Mouse (Mus musculus): ENCODE data around the gene Sf3a2. TPM values are rescaled to one million over a fixed set of nuclear protein-coding genes. Genes with fewer than 3 reads are reported as not detected.
A peak's percentile ranks its signal among the peaks of the same experiment; 100 is the strongest.

Gene Sf3a2
- polyA plus RNA-seq, 1 experiment from 2014 or later = 44.7 TPM

DNA sequence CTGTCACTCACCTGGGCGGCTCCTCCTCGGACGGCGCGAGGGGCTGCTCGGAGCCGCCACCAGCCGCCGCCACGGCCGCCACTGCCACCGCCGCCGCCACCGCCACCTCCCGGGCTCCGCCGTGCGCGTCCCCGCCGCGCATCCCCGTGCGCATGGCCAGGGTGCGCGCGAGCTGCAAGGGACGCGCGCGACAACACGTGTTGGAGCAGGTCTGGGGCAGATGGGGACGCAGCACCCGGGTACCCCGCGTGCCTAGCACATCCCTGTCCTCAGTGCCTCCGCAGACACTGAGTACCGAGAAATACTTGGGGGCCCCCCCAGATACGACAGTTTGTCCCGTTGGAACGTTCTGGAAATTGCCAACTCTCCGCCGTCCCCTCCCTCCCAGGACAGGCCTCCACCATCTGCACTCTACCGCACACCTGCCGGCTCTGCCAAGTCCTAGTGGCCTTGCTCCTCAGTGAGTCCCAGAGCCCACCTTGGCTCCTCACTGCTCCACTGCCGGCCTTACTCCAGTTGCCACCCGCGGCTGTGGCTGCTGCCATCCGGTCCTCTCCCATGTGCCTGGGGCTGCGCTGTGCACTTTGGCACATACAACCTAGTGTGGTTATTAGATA is 46.0 kb downstream of the Sf3a2 start, which contains the start of gene Lingo3:
Gene Lingo3 (minus strand): TSS at position 109 of the 617 bp plus-strand sequence.
- no peaks in the 10 kb centered on the region for H3K36me3 ChIP-seq (ENCODE audit: control insufficient read depth, insufficient read depth, low read length)
- H3K27me3 ChIP-seq (replicated peaks; ENCODE audit: control insufficient read depth, insufficient read depth, low read length) = peaks cover 15% of the 10 kb centered on the region
- ATAC-seq = peak; percentile 56

DNA sequence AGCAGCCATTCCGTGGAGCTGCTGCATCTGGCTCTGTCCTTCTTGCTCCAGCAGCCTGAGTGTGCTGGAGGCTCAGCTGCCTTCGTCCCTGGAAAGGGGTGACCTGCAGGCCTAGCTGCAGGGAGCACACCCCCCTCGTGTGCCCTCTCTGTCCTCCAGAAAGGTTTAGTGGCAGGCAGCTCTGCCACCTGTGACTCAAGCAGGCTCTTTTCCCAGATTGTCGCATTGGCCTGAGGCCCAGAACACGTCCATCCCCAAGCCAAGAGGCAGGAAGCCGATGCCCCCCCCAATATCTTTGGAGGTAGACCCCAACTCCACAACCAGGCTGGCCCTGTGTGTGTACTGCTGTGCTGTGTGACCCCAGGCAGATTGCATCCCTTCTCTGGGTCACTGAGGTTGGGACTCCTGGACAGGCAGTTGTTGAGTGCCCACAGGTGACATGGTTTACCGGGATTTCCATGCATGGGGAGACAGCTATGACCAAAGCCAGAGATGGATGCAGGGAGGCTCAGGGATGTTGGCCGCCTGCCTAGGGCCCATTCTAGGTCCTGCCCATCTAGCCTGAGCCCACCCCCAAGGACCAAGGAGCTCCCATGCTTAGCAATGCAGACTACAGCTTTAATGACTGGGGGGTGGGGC is 47.2 kb downstream of the Sf3a2 start:
- Histone ChIP-seq H3K27ac (ENCODE audit: low read depth, low read length) (no peak overlapping the region), H3K4me1 (ENCODE audit: control insufficient read depth, insufficient read depth, low read depth, low read length) (peaks cover 13% of the 10 kb centered on the region), H3K9me3 (ENCODE audit: control insufficient read depth, low read length) (no peaks in the 10 kb centered on the region), H3K4me2 (ENCODE audit: low read length) (no peak overlapping the region), H3K36me3 (ENCODE audit: control insufficient read depth, insufficient read depth, low read length) (no peaks in the 10 kb centered on the region), H3K9ac (ENCODE audit: low read depth, low read length) (no peak overlapping the region), H3K27me3 (replicated peaks; ENCODE audit: control insufficient read depth, insufficient read depth, low read length) (peaks cover 15% of the 10 kb centered on the region), H3K4me3 (ENCODE audit: low read length) (no peak overlapping the region)
- ATAC-seq = no peak
- 54% methylated on average over 8 of the region's 8 CpGs for WGBS

More for the DNA sequence above, 46.0 kb downstream of the Sf3a2 start, which contains the start of gene Lingo3:
- Histone ChIP-seq H3K9ac (ENCODE audit: low read depth, low read length) (peak within 1 kb of the TSS; percentile 74), H3K4me2 (ENCODE audit: low read length) (peak within 1 kb of the TSS; percentile 84), H3K9me3 (ENCODE audit: control insufficient read depth, low read length) (no peaks in the 10 kb centered on the region), H3K4me1 (ENCODE audit: control insufficient read depth, insufficient read depth, low read depth, low read length) (peaks cover 13% of the 10 kb centered on the region), H3K27ac (ENCODE audit: low read depth, low read length) (no peak within 1 kb of the TSS; the same call in 1 of the 2 replicates), H3K4me3 (ENCODE audit: low read length) (peak within 1 kb of the TSS; percentile 68)
- 4% methylated on average over 30 of the region's 51 CpGs for WGBS

DNA sequence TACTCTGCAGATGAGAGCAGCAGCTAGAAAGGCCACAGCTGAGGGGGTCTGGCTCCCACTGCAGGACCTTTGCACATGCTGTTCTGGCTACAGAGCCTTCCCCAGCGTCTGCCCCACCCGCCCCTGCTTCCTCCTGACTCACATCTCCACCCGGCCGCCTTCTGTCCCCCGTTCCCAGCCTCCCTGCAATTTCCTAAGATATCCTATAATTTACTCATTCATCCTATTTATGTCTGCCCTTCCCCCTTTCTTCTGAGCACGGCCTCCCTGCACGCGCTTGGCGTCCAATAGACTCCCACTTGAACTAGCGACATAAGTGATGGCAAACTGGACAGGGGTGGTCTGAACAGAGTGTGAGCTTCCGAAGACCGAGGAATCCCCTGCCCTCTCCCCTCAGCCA is 47.7 kb downstream of the Sf3a2 start:
- no peak for ATAC-seq
- no peaks in the 10 kb centered on the region for H3K9me3 ChIP-seq (ENCODE audit: control insufficient read depth, low read length)
- H3K9ac ChIP-seq (ENCODE audit: low read depth, low read length) = no peak overlapping the region
- H3K4me2 ChIP-seq (ENCODE audit: low read length) = no peak overlapping the region
- H3K27me3 ChIP-seq (replicated peaks; ENCODE audit: control insufficient read depth, insufficient read depth, low read length) = peaks cover 15% of the 10 kb centered on the region
- no peak overlapping the region for H3K27ac ChIP-seq (ENCODE audit: low read depth, low read length)
- no peak overlapping the region for H3K4me3 ChIP-seq (ENCODE audit: low read length)
- 86% methylated on average over 12 of the region's 12 CpGs for whole genome bisulfite sequencing
- H3K4me1 ChIP-seq (ENCODE audit: control insufficient read depth, insufficient read depth, low read depth, low read length) = peaks cover 13% of the 10 kb centered on the region
- H3K36me3 ChIP-seq (ENCODE audit: control insufficient read depth, insufficient read depth, low read length) = no peaks in the 10 kb centered on the region

DNA sequence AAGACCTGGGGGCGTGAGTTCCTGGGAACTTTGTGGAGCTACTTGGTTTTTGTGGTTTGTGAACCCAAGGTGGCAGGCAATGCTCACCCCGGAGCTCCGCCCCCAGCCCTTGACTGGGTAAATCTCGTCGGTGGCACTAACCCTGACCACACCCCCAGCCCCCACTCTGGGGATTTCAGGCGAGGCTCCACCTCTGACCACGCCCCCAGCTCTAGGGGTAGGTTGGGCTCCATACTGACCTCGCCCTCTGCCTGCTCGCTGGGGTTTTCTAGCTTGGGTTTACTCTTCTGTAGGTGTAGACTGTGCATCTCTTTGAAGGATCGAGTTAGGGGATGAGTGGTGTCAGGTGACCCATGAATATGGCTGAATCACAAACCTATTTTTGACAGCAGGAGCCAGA is 50.6 kb downstream of the Sf3a2 start:
- H3K27me3 ChIP-seq (replicated peaks; ENCODE audit: control insufficient read depth, insufficient read depth, low read length) = peaks cover 9% of the 10 kb centered on the region
- no peak overlapping the region for H3K27ac ChIP-seq (ENCODE audit: low read depth, low read length)
- no peak overlapping the region for H3K9ac ChIP-seq (ENCODE audit: low read depth, low read length)
- H3K36me3 ChIP-seq (ENCODE audit: control insufficient read depth, insufficient read depth, low read length) = peaks cover 21% of the 10 kb centered on the region
- no peak overlapping the region for H3K4me2 ChIP-seq (ENCODE audit: low read length)
- no peak overlapping the region for H3K4me3 ChIP-seq (ENCODE audit: low read length)
- H3K4me1 ChIP-seq (ENCODE audit: control insufficient read depth, insufficient read depth, low read depth, low read length) = peaks cover 9% of the 10 kb centered on the region
- H3K9me3 ChIP-seq (ENCODE audit: control insufficient read depth, low read length) = no peaks in the 10 kb centered on the region
- WGBS = 13% methylated on average over 10 of the region's 10 CpGs
- no peak for ATAC-seq

MicroRNAs encoded within 50 kb of the gene (microRNA counts, 519-probe panel; counts per million panel counts)
- not detected for microRNA mmu-miR-1982

Small RNA genes within 50 kb of the gene (microRNA-seq; reads per million reads assigned to microRNA genes)
- gene Mir1982 = 4.0 reads per million, percentile 13 among the genes with 10 or more reads in this experiment

Other genes with a start within 250 kb of the Sf3a2 start
- gene Rexo1, start 236.6 kb upstream of the Sf3a2 start, polyA plus RNA-seq (2015; fragmentation: Nextera tagmentation; extraction: Ambion mirVana) = 25.8 and 26.5 TPM in 2 replicates
- 5.1 and 5.8 TPM in 2 replicates for gene Klf16, start 220.9 kb upstream of the Sf3a2 start, polyA plus RNA-seq (2015; fragmentation: Nextera tagmentation; extraction: Ambion mirVana)
- gene Abhd17a, start 207.9 kb upstream of the Sf3a2 start, polyA plus RNA-seq (2015; fragmentation: Nextera tagmentation; extraction: Ambion mirVana) = 127 and 130 TPM in 2 replicates
- gene Scamp4, start 195.3 kb upstream of the Sf3a2 start, polyA plus RNA-seq (2015; fragmentation: Nextera tagmentation; extraction: Ambion mirVana) = 73.6 and 80.8 TPM in 2 replicates
- gene Adat3, start 195.3 kb upstream of the Sf3a2 start, polyA plus RNA-seq (2015; fragmentation: Nextera tagmentation; extraction: Ambion mirVana) = 5.2 and 6.4 TPM in 2 replicates
- gene Gm49322, start 192.2 kb upstream of the Sf3a2 start, polyA plus RNA-seq (2015; fragmentation: Nextera tagmentation; extraction: Ambion mirVana) = 2.3 and 3.1 TPM in 2 replicates
- 24.9 and 77.7 TPM in 2 replicates for gene Csnk1g2, start 175.4 kb upstream of the Sf3a2 start, polyA plus RNA-seq (2015; fragmentation: Nextera tagmentation; extraction: Ambion mirVana)
- gene Btbd2, start 141.1 kb upstream of the Sf3a2 start, polyA plus RNA-seq (2015; fragmentation: Nextera tagmentation; extraction: Ambion mirVana) = 21.2 and 83.2 TPM in 2 replicates
- gene Mknk2, start 120.1 kb upstream of the Sf3a2 start, polyA plus RNA-seq (2015; fragmentation: Nextera tagmentation; extraction: Ambion mirVana) = 35.6 and 55.7 TPM in 2 replicates
- gene Mob3a, start 96.2 kb upstream of the Sf3a2 start, polyA plus RNA-seq (2015; fragmentation: Nextera tagmentation; extraction: Ambion mirVana) = 56.9 and 59.5 TPM in 2 replicates
- 43.7 and 50.4 TPM in 2 replicates for gene Izumo4, start 96.0 kb upstream of the Sf3a2 start, polyA plus RNA-seq (2015; fragmentation: Nextera tagmentation; extraction: Ambion mirVana)
- gene Ap3d1, start 55.9 kb upstream of the Sf3a2 start, polyA plus RNA-seq (2015; fragmentation: Nextera tagmentation; extraction: Ambion mirVana) = 102 and 105 TPM in 2 replicates
- gene Dot1l, start 43.0 kb upstream of the Sf3a2 start, polyA plus RNA-seq (2015; fragmentation: Nextera tagmentation; extraction: Ambion mirVana) = 13.2 and 16.9 TPM in 2 replicates
- gene Plekhj1, start 428 bp downstream of the Sf3a2 start, polyA plus RNA-seq (2015; fragmentation: Nextera tagmentation; extraction: Ambion mirVana) = 129 and 140 TPM in 2 replicates
- not detected in 2 replicates for gene Amh, start 7.0 kb downstream of the Sf3a2 start, polyA plus RNA-seq (2015; fragmentation: Nextera tagmentation; extraction: Ambion mirVana)
- 1.1 and 1.2 TPM in 2 replicates for gene Jsrp1, start 15.3 kb downstream of the Sf3a2 start, polyA plus RNA-seq (2015; fragmentation: Nextera tagmentation; extraction: Ambion mirVana)
- gene Oaz1, start 28.5 kb downstream of the Sf3a2 start, polyA plus RNA-seq (2015; fragmentation: Nextera tagmentation; extraction: Ambion mirVana) = 1,272 and 1,293 TPM in 2 replicates
- gene Lingo3, start 45.8 kb downstream of the Sf3a2 start, polyA plus RNA-seq (2015; fragmentation: Nextera tagmentation; extraction: Ambion mirVana) = 22.1 and 23.3 TPM in 2 replicates
- 197 and 208 TPM in 2 replicates for gene Lsm7, start 57.0 kb downstream of the Sf3a2 start, polyA plus RNA-seq (2015; fragmentation: Nextera tagmentation; extraction: Ambion mirVana)
- 92.4 and 97.5 TPM in 2 replicates for gene Sppl2b, start 57.1 kb downstream of the Sf3a2 start, polyA plus RNA-seq (2015; fragmentation: Nextera tagmentation; extraction: Ambion mirVana)
- gene Tmprss9, start 73.7 kb downstream of the Sf3a2 start, polyA plus RNA-seq (2015; fragmentation: Nextera tagmentation; extraction: Ambion mirVana) = 0.13 and 0.27 TPM in 2 replicates
- gene Timm13, start 102.8 kb downstream of the Sf3a2 start, polyA plus RNA-seq (2015; fragmentation: Nextera tagmentation; extraction: Ambion mirVana) = 314 and 364 TPM in 2 replicates
- gene Lmnb2, start 120.0 kb downstream of the Sf3a2 start, polyA plus RNA-seq (2015; fragmentation: Nextera tagmentation; extraction: Ambion mirVana) = 36.6 and 41.9 TPM in 2 replicates
- gene Gadd45b, start 131.9 kb downstream of the Sf3a2 start, polyA plus RNA-seq (2015; fragmentation: Nextera tagmentation; extraction: Ambion mirVana) = 8.0 and 9.0 TPM in 2 replicates
- gene Gng7, start 216.7 kb downstream of the Sf3a2 start, polyA plus RNA-seq (2015; fragmentation: Nextera tagmentation; extraction: Ambion mirVana) = 25.4 and 27.0 TPM in 2 replicates
- gene Diras1, start 227.5 kb downstream of the Sf3a2 start, polyA plus RNA-seq (2015; fragmentation: Nextera tagmentation; extraction: Ambion mirVana) = 74.4 and 81.7 TPM in 2 replicates
- gene Slc39a3, start 239.2 kb downstream of the Sf3a2 start, polyA plus RNA-seq (2015; fragmentation: Nextera tagmentation; extraction: Ambion mirVana) = 48.3 and 54.3 TPM in 2 replicates